Mouse (Mus musculus) kidney, postnatal 25 days (tissue): ENCODE results near the gene Neurl3.

Source experiments
- DNase-seq, 2 experiments: peaks; one replicate each; pipeline ENCODE4 v3.0.0; 2021; ENCODE audit warnings: mixed read lengths in 2 of 2

The Neurl3 gene

DNA sequence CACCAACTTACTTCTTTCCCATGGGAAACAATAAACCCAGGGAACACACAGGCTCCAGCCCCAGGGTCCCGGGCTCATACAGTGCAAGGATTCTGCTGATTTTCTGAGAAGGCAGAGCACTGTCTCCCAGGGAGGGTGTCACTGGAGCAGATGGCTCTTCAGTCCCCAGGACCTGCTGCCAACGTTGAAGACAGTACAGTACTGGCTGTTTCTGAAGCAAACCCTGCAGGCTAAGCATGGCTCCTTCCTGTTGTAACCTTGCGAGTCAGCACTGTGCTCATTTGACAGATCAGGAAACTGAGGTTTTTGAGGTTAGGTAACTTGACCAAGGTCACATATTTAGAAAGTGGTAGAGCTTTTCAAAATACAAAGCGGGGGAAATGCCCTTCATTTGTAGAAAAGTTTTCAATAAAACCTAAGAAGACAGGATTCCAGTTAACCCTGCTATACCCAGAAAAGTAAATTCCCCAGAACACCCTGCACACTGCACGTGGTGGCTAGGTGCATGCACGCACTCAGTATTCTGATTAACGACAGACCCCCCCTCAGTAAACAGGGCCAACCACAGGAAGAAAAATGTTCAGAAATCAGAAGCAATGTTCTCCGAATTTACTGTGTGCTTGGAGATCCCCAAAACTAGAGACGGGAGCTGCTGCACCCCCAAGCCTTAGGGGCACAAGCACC lies 22.1 kb upstream of the Neurl3 start:
- no peak for DNase-seq

DNA sequence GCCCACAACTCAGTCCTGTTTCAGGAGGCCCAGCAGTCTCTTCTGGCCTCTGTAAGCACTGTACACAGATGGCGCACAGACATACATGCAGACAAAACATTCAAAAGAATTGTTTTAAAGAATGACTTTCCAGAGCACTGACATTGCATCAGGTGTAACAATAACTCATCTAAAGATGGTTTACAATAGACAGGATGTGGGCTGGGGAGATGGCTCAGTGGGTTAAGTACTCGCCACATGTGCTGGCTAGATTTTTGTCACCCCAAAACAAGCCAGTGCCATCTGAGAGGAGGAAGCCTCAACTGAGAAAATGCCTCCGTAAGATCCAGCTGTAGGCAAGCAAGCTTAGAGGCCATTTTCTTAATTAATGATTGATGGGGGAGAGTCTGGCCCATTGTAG lies 19.9 kb upstream of the Neurl3 start:
- no peak for DNase-seq

DNA sequence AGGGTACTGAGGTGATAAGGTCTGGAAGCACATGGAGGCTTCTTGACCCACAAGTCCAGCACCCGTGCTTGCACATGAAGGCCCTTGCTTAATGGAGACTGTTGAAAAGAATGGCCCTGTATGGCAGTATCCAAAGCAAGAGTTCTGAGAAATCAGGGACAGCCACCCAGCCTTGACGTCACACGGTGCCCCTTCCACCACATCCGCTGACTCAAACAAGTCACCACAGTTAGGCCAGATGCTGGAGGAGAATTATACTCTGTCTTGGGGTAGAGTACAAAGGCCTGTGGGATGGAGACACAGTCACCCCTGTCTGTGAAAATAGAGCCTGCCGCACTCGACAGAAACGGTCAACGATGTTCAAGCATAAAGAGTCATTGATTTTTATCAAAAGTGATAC lies 19.0 kb upstream of the Neurl3 start:
- no peak for DNase-seq

DNA sequence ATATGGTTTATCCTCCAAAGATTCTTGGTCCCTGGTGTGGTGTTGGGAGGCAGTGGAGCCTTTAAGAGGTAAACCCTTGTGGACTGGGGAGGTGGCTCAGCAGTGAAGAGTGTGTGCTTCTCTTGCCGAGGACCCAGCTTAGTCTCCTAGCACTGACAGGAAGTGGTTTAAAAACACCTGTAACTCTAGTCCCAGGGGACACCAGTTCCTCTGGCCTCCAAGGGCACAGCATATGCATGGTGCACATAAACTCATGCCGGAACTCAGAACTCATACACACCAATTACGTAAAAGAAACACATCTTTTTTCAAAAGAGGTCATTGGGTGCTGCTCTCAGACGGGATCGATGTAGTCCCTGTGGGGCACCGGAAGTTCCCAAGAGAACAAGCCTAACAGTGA lies 7.4 kb upstream of the Neurl3 start:
- DNase-seq: peak in 1 of 2 experiments; percentile 15

DNA sequence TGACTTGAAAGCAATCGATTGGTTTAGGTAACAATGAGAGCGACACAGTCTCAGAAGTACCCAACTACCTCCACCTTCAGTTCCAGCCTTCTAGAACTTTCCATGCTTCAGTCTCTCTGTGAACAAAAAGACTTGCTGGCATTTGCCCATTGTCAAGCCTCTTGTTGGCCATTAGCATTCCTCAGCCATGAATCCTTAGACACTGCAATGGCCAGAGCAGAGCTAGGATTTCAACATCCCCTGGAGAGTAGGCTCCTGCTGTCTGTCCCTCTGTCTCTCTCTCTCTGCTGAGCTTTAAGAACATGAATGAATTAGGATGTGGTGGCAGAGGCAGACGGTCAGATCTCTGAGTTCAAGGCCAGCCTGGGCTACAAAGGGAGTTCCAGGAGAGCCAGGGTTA lies 6.5 kb upstream of the Neurl3 start:
- no peak for DNase-seq

DNA sequence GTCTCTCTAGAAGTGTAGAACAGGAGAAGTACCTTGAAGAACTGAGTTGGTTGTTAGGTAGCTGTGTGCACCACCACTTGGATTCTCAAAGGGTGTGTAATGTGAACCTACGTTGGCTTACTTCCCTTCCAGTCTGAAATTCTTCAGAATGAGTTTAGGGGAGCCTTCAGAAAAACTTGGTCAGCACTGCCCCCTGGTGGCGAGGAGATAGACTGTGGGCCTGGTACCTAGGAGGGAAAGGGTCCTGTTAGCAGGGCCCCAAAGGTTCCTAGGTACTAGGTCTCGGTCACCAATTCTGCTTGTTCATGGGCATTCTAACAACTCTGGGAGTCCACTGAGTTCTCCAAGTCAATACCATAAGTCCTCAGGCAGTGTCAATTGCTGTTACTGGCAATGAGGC lies 4.7 kb upstream of the Neurl3 start:
- DNase-seq: peak; percentile 83 to 94

DNA sequence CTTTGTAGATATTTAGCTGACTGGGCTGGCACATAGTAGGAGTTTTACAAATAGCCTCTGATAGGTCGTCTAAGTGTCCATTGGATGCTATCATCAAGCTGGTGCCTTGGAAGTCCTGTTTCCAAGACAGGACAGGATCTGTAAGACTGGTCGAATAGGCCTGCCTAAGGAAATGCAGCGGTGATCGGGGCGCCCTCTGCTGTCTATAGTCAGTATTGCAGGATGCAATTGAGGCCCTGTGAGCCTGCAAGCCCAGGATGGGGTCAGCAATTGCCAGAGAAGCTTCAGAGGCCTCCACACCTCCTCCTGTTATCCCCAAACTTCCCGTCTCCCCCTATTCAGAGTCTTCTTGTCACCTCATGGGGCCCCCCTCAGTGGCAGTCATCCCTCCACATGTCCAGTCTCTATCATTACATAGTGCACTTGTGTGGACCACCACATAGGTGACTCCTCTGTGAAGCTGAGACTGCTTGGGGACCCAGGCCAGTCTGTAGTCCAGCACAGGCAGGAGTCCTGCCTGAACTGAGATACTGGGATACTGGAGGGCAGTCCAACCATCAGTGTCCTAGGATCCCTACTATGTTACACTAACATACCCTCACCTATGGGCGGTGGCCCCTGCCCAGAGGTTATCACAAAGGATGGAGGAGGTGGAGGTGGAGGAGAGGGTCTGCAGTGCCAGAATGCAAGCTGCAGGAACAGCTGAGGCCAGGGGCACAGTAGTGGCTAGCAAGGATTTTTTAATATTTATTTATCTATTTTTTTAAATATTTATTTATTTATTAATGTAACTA lies 3.0 kb upstream of the Neurl3 start:
- DNase-seq: peak; percentile 80 to 90

DNA sequence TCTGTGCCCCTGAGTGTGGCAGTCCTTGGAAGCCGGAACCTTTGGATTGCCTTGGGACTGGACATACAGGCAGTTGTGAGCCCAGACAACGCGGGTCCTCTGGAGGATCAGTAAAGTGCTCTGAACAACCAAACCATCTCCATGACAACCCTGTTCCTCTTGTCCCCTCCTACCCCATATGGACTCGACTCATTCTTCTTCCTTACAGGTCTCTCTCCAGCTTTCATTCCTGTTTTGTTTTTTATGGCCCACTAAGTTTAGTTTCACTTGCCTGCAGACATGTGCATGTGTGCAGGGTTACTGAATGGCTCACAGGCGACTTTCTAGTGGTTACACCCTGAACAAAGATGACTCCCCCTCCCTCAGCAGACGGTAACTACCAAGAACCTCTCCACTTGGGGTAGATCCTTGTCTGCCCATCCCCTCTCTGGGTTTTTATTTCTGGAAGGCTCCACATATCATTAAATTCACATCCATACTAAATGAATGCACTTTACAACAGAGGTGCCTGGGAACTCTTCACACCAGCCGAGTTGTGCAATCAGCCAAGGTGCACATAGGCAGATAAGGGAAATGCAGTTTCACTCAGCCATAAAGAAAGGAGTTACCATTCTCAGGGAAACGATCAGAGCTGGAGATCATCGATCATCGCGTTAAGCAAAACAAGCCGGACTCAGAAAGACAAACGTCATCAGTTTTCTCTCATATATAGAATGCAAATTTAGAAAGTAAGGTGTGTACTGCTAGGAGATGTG lies 1.3 kb upstream of the Neurl3 start:
- no peak for DNase-seq

DNA sequence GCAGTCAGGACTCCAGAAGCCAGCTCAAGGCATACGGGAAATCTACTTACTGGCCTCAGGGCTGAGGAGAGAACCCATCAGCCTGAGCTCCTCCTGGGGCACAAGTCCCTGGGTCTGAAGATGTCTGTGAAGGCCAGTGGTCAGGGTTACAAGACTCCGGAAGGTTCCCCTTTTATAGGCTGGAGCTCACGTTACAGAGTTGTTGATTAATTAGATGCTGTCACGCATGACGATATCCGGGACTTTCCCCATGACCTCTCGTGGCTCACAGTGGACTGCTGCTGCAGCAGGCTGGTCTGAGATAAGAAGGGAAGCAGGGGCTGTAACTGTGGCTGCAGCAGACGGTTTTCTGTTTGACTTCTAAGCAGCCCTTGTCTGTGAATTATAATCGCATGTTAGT lies 1.2 kb downstream of the Neurl3 start:
- DNase-seq: peak; percentile 76 to 89

DNA sequence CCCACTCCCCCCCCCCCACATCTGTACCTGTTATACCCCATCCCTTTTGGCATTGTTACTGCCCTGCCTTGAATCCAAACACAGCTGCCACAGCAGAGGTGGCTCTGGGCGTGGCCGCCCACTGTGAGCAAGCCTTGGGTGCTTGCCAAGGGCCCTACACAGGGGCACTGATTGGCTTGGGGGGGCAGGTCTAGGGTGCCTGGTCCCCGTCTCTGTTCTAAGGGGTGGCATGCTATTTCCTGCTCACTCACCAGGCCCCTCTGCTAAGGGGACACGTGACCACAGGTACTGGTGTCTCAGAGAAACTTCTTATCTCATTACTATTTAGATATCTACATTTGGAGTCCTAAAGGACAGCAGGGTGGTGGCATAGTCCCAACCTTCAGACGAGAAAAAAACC lies 1.9 kb downstream of the Neurl3 start:
- peak; percentile 64 to 81 for DNase-seq

DNA sequence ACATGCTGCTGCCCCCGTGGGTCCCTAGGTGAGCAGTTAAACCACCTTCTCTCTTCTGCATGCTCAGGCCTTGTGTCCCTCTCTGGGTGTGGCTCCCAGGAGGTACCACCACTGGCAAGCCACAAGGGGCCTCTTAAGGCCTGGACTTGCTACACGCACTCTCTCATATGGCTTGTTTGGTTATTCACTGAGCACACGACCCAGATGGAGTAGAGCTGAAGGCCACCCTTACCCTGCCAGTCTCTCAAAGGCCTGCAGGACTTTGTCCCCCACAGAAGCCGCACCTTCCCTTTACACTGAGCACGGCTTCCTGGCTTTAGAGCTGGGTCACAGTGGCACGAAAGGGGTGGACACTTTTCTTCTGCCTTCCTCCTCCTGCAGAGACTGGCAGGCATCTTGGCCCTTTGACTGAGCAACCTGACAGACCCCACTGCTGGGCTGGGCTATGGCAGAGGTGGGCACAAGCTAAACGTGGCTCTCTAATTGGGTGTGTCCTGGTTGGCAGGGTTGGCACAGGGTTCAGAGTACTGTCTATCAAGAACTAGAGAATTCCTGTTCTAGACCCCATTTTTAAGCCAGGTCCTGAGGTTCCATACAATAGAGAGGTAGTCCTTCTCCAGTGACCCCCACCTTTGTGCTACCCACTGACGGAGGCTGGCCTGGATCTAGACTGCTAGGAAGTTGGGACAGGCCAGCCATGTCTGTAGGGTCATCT lies 2.8 kb downstream of the Neurl3 start:
- no peak for DNase-seq

DNA sequence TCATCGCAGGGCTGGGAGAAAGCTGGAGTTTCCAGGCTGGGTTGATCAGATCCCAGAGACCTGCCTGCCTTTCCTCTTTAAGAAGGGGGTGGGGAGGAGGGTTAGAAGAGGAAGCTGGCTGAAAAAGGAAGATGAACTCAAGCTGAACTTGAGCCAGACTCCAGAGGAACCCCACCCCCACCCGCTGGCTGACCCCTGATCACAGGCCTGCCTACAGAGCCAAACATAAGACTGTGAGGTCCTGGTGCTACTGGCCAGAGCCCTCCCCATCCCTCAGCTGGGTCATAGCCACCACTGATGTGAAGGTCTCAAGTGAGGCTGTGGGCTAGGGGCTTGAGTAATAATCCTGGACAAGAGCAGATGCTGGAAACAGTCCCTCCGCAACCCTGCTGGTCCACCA lies 3.8 kb downstream of the Neurl3 start:
- DNase-seq: peak; percentile 50 to 71

DNA sequence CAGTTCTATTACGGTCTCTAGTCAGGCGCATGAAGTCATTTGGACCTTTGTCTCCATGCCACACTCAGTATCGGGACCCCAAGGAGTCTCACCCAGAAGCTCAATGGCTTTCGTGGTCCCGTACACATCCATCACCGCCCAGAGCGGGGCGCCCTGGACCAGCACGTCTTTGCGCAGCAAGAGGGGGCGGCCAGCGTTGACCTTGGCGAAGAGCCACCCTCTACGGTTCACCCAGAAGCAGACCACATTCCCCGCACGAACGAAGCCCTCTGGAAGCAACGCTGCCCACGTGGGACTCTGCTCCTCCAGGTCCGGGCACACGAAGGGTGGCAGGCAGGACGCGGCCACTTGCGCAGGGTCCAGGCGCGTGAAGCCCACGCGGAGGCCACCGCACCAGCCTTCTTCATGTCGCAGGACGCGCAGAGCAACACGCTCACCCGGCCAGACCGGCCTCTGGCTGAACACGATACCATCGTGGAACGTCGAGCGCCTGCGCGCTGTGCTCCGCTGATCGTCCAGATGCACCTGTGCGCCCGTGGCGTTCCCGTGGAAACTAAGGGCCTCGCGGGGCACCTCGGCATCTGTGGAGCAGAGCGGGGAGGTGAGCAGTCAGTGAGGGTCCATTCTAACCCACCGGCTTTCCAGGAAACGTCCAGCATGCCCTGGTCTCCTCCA lies 5.2 kb downstream of the Neurl3 start:
- DNase-seq: no peak

DNA sequence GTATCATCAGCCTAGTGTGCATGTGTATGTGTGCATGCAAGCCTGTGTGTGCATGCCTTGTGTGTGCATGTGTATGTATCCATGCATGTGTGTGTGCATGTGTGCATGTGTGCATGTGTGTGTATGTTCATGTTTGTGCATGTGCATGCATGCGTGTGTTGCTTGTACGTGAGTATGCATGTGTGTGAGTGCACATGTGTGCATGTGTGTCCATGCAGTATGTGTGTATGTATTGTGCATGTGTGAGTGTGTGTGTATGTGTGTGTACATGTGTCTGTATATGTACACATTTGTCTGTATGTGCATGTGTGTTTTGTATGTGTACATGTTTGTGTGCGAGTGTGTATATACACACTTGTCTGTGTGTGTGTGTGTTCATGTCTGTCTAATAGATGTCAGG lies 6.9 kb downstream of the Neurl3 start:
- no peak for DNase-seq

DNA sequence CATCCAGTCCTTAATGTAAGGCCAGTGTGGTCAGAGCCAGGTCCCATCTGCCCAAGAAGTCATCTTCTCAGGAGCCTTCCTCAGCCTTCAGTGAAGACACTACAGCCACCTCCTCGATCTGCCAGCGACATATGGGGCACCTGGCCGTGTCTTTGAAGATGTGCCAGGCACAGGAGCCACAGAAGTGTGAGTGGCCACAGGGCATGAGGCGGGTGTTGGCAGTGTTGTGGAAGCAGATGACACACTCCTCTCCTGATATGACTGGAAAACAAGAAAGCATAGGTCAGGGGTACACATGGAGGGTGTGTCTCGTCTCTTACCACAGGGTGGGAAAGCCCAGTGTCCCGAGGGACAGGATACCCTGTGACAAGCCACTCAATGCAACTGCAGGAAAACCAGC lies 8.2 kb downstream of the Neurl3 start:
- no peak for DNase-seq

DNA sequence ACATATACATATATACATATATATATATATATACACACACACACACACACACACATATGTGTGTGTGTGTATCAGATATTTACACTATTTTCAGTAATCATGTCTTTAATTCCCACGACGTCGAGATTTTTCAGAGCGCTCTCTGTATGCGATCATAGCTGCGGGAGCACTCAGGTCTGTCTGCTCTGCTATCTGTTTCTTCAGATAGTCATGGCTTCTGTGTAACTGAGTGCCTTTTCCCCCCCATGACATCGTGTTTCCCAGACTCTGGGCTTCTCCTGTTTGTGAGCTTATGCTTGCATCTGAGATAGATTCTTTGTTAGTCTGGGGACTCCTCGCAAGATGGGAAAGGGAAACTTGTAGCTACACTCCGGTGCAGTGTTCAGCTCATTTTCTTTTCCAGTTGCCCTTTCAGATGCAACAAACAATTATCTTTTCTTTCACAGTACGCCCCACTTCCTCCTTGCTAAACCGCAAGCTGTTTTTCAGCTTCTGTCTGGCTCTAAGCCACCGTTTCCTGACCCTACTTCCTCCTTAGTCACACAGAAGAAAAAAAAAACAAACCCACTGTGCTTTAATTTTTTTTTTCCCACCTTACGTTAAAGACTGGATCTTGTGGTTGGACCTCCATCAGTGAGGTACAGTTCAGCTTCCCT lies 10.5 kb downstream of the Neurl3 start:
- DNase-seq: peak; percentile 81 to 83

DNA sequence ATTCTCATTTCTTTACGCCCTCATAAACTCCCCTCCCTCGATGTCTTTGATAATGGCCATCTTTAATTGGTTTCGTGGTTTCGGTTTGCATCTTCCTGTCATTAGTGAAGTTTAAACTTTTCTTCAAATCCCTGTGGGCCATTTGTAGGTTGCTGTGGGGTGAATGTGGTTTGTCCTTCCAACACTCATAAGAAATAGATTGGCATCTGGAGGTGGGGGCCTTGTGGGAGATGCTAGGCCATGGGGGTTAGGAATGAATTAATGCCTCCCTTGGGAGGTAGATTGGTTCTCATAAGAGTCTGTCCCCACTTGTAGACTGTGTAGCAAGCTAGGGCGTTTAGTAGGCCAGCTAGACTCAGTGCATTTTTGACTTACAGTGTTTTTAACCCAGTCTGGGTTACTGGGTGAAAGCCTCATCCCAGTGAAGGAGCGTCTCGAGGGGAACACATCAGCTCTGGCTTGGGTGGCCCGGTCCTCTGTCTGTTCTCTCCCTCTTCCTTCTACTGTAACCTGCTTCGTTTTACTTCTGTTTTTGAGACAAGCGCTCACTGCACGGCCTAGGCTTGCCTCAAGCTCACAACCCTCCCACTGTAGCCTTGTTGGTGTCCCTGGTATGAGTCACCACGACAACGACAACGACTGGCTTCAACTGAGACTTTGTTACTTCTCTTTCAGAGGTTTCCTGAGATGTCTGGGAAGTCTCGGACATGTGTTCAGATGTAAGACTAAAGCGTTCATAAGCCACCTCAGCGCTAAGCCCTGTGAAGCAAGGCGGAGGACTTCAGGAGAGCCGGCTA lies 12.6 kb downstream of the Neurl3 start:
- DNase-seq: no peak

DNA sequence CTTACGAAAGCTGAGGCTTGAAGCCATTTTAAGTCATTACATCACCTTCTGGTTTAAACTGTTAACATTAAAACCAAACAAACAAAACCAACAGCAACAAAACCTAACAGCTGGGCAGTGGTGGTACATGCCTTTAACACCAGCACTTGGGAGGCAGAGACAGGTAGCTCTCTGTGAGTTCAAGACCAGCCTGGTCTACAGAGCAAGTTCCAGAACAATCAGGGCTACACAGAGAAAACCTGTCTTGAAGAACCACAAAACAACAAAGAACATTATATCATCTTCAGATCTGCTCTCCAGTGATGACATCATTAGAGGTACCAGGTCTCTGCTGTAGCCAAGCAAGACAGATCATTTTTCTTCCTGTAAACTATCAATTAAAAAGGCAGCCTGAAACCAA lies 14.1 kb downstream of the Neurl3 start:
- DNase-seq: no peak

DNA sequence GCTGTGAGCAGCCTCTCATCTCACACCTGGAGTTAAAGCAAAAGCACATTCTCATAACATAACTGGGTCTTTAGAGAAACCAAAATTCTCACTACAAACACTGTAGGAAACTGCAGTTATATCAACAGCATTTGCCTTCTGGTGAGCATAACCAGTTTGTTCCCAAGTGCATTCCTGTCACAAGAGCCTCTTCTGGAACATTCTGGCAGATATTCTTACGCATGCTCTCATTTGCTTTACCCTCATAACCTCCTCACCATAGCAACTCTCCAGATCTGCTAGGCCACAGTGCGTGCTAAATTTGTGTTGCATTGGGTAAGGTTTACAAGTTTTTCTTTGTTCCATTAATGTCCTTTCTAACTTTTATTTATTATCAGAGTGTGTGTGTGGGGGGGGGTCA lies 15.2 kb downstream of the Neurl3 start:
- no peak for DNase-seq

DNA sequence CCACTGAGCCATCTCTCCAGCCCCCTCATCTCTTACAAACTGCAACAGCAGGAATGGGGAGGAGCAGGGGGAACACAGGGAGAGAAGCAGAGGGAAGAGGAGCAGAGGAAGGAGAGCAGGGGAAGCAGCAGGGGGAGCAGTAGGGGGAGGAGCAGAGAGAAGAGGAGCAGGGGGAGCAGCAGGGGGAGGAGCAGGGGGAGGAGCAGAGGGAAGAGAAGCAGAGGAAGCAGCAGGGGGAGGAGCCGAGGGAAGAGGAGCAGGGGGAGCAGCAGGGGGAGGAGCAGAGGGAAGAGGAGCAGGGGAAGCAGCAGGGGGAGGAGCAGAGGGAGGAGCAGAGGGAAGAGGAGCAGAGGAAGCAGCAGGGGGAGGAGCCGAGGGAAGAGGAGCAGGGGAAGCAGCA lies 15.8 kb downstream of the Neurl3 start:
- DNase-seq: no peak

DNA sequence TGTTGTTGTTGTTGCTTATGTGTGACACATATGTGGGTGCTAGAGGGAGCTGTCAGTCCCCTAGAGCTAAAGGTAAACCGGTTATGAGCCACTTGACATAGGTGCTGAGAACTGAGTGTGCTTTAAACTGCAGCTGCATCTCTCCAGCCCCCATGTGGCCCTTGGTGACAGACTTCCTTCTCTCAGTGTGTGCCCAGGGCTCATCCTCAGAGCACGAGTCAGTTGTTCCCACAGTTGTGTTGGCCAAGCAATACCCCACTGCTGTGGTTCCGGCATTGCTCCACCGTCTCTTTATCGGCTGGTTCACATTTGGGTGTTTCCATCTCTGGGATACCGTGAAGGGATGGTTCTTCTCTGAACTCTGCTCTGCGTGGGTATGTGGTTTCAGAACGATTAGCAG lies 17.2 kb downstream of the Neurl3 start:
- DNase-seq: no peak
